Mouse (Mus musculus): Measurements from ENCODE around the gene Zbtb9. TPM values are rescaled to one million over a fixed set of nuclear protein-coding genes. Genes with fewer than 3 reads are reported as not detected.

Zbtb9 gene
- polyA plus RNA-seq, 1 experiment from 2014 or later: 13.6 TPM

DNA sequence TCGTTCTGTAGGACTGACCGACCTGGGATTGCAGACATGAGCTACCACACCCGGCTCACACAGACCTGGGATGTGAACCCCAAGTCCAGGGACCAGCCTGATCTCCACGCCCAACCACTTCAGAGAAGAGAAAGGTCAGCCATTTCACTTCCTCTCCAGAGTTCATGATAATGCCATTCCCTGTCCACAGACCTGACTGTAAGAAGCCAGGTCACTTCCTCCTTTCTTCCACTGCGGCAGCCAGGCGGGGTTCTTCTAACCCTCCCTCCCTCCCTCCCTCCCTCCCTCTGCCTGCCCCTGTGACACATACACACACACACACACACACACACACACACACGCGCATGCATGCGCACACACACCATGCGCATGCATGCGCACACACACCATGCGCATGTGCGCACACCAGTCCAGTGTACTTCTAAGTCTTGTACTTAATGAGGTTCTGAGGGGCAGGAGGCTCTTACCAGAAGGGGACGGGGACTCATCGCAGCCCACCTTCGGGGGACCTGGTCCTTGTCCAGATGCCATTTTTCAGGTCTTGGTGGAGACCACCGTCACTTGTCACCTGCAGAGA is 52.4 kb downstream of the Zbtb9 start:
- ATAC-seq (ENCODE audit: low FRiP score) (no peak), DNase-seq (ENCODE audit: low spot score, missing footprints) (no peak)
- H3K4me3 ChIP-seq (ENCODE audit: low read depth, low read length): no peak overlapping the region
- no peak overlapping the region for H3K4me2 ChIP-seq
- H3K36me3 ChIP-seq (ENCODE audit: control insufficient read depth, insufficient read depth, low read length): peaks cover 5% of the 10 kb centered on the region; the same call in 1 of the 2 replicates
- no peak overlapping the region for H3K9ac ChIP-seq (ENCODE audit: low read length)
- peaks cover 6% of the 10 kb centered on the region for H3K4me1 ChIP-seq (ENCODE audit: control insufficient read depth, insufficient read depth, low read length)
- H3K27ac ChIP-seq (ENCODE audit: low read depth, low read length): no peak overlapping the region
- no peaks in the 10 kb centered on the region for H3K27me3 ChIP-seq (ENCODE audit: control insufficient read depth, insufficient read depth, low read length)
- H3K9me3 ChIP-seq (ENCODE audit: control insufficient read depth, low read length): no peaks in the 10 kb centered on the region
- WGBS: 96% methylated on average over 17 of the region's 17 CpGs

DNA sequence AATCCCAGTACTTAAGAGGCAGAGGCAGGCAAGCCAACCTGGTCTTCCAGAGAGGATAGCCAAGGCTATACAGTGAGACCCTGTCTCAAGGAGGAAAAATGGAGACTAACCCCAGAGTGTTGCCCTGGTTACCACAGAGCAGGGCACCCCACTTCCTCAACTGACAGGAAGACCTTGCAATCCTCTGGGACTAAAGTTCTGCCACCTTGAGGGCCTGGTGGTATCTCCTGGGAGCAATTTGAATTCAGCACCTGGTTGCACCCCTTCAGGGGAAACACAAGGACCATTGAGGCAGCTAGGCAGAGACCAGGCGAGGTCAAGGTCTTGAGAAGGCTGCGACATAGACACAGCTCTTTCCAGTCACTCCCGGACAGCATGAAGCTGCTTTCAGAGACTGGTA is 53.0 kb downstream of the Zbtb9 start:
- WGBS: 98% methylated on average over 3 of the region's 3 CpGs
- Histone ChIP-seq H3K9ac (ENCODE audit: low read length) (no peak overlapping the region), H3K27ac (ENCODE audit: low read depth, low read length) (no peak overlapping the region), H3K4me1 (ENCODE audit: control insufficient read depth, insufficient read depth, low read length) (peaks cover 6% of the 10 kb centered on the region), H3K27me3 (ENCODE audit: control insufficient read depth, insufficient read depth, low read length) (no peaks in the 10 kb centered on the region), H3K4me3 (ENCODE audit: low read depth, low read length) (no peak overlapping the region), H3K9me3 (ENCODE audit: control insufficient read depth, low read length) (no peaks in the 10 kb centered on the region), H3K36me3 (ENCODE audit: control insufficient read depth, insufficient read depth, low read length) (peaks cover 5% of the 10 kb centered on the region; the same call in 1 of the 2 replicates), H3K4me2 (no peak overlapping the region)
- ATAC-seq (ENCODE audit: low FRiP score) (no peak), DNase-seq (ENCODE audit: low spot score, missing footprints) (no peak)

DNA sequence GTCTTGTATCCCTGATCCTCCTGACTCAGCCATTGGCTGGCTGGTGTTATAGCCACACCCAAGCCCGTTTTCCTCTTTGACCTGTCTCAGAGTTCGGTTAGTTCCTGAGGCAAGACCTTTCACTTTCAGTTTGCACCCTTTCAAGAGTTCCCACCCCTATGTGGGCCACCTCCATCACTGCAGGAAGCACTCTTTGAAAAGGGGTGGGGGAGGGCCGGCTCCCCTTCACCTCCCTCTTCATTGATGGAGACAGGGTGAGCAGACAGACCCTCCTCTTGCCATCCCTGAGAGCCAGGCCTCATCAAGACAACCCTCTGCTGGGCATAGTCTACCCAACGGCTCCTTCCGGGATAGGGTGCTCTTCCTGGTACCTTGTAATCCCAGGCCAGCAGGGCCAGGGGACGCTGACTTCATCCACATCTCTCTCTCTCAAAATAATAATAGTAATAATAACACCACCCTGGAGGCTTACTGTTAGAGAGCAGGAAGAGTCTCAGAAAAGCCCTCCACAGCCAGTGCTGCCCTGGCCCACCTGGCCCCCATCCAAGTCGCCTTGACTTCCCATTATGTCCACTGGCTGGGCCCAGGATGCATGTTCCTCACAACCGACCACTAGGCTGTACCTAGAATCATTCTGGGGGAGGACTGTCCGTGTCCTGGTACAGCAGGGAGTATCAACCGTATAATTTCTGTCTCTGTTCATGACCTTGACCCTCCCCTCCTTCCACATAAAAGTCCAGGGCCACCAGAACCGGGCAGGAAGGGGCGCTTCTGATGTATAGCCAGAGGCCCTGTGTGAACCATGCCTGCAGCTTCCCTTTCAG is 54.7 kb downstream of the Zbtb9 start:
- ATAC-seq (ENCODE audit: low FRiP score) (no peak; the same call in 1 of the 2 replicates), DNase-seq (ENCODE audit: low spot score, missing footprints) (no peak)
- WGBS: 42% methylated on average over 12 of the region's 12 CpGs
- peaks cover 6% of the 10 kb centered on the region for H3K4me1 ChIP-seq (ENCODE audit: control insufficient read depth, insufficient read depth, low read length)
- H3K4me2 ChIP-seq: peak overlapping the region; percentile 78
- H3K27me3 ChIP-seq (ENCODE audit: control insufficient read depth, insufficient read depth, low read length): no peaks in the 10 kb centered on the region
- peak overlapping the region; percentile 97 for H3K9ac ChIP-seq (ENCODE audit: low read length)
- H3K27ac ChIP-seq (ENCODE audit: low read depth, low read length): peak overlapping the region; percentile 6; the same call in 1 of the 2 replicates
- H3K9me3 ChIP-seq (ENCODE audit: control insufficient read depth, low read length): no peaks in the 10 kb centered on the region
- H3K4me3 ChIP-seq (ENCODE audit: low read depth, low read length): peak overlapping the region; percentile 74
- no peaks in the 10 kb centered on the region; the same call in 1 of the 2 replicates for H3K36me3 ChIP-seq (ENCODE audit: control insufficient read depth, insufficient read depth, low read length)

DNA sequence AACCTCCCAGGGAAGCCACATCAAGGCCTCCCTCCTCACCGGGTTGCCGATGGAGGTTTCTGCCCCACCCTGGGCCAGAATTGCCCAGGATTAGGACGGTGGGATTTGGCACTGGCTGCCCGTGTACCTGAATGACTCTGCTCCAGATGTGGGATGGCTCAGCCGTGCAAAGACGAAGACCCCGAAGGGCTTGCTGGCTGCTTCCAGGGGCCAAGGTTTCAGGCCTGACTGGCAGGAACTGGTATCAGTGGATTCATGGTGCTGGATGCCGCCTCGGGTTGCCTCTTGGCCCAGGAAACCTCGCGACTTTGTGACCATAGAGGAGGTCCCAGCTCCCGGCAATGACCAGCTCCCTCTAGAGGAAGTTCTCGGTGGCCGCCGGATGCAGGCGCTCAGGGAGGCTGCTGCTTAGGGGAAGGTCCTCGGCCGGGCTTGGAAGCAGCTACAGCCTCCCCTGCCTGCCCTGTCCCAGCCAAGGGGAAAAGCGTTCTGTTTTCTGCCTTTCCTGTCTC is 55.4 kb downstream of the Zbtb9 start:
- Histone ChIP-seq H3K4me1 (ENCODE audit: control insufficient read depth, insufficient read depth, low read length) (peaks cover 6% of the 10 kb centered on the region), H3K27me3 (ENCODE audit: control insufficient read depth, insufficient read depth, low read length) (no peaks in the 10 kb centered on the region), H3K36me3 (ENCODE audit: control insufficient read depth, insufficient read depth, low read length) (no peaks in the 10 kb centered on the region; the same call in 1 of the 2 replicates), H3K4me2 (peak overlapping the region; percentile 78), H3K9ac (ENCODE audit: low read length) (peak overlapping the region; percentile 97), H3K27ac (ENCODE audit: low read depth, low read length) (peak overlapping the region; percentile 6; the same call in 1 of the 2 replicates), H3K9me3 (ENCODE audit: control insufficient read depth, low read length) (no peaks in the 10 kb centered on the region), H3K4me3 (ENCODE audit: low read depth, low read length) (peak overlapping the region; percentile 74)
- ATAC-seq (ENCODE audit: low FRiP score): peak; percentile 86
- under 1% methylated on average over 19 of the region's 19 CpGs for WGBS
- DNase-seq (ENCODE audit: low spot score, missing footprints): peak; percentile 98

DNA sequence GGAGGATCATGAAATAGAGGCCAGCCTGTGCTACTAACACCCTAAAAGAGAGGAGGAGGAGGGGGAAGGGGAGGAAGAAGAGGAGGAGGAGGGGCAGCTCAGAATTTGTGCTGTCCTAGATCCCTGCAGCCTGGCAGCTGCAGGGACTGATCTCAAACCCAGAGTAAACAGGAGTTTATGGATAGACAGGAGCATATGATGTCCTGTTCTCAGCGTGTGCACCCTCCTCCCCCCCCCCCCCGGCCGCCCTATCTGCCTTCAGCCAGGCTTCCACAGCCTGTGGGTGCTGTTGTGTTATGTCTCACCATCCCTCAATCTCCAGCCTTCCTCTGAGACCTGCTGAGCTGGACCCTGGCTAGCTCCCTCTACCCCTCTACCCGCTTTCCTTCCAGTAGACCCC is 55.9 kb downstream of the Zbtb9 start, which contains the start of gene Bak1:
Gene Bak1 (minus strand): TSS at position 101 of the 400 bp plus-strand sequence.
- ATAC-seq (ENCODE audit: low FRiP score) (no peak; the same call in 1 of the 2 replicates), DNase-seq (ENCODE audit: low spot score, missing footprints) (no peak)
- Histone ChIP-seq H3K27me3 (ENCODE audit: control insufficient read depth, insufficient read depth, low read length) (no peaks in the 10 kb centered on the region), H3K4me1 (ENCODE audit: control insufficient read depth, insufficient read depth, low read length) (peaks cover 6% of the 10 kb centered on the region), H3K4me3 (ENCODE audit: low read depth, low read length) (peak within 1 kb of the TSS; percentile 74), H3K4me2 (peak within 1 kb of the TSS; percentile 78), H3K9ac (ENCODE audit: low read length) (peak within 1 kb of the TSS; percentile 97), H3K36me3 (ENCODE audit: control insufficient read depth, insufficient read depth, low read length) (no peaks in the 10 kb centered on the region; the same call in 1 of the 2 replicates), H3K27ac (ENCODE audit: low read depth, low read length) (peak within 1 kb of the TSS; percentile 6; the same call in 1 of the 2 replicates), H3K9me3 (ENCODE audit: control insufficient read depth, low read length) (no peaks in the 10 kb centered on the region)
- WGBS: 67% methylated on average over 4 of the region's 4 CpGs

DNA sequence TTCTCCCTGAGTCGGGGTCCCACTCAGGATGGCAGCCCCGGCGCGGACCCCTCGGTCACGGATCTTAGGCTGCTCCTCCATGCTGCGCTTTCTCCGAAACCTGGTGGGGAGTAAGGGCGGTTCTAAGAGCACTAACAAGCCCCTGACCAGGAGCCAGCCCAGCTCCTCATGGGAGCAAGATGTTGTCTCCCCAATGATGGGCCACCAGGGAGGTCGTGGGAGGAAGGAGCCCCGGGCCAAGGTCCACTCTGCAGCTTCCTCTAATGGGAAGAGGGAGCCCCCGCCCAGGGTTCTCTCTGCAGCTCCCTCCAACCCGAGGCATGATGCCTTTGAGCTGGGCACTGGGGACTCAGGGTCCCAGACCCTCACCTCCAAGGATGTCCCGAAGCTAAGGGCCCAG is 56.5 kb downstream of the Zbtb9 start:
- Histone ChIP-seq H3K36me3 (ENCODE audit: control insufficient read depth, insufficient read depth, low read length) (no peaks in the 10 kb centered on the region; the same call in 1 of the 2 replicates), H3K27ac (ENCODE audit: low read depth, low read length) (no peak overlapping the region), H3K9ac (ENCODE audit: low read length) (no peak overlapping the region), H3K4me3 (ENCODE audit: low read depth, low read length) (no peak overlapping the region), H3K4me1 (ENCODE audit: control insufficient read depth, insufficient read depth, low read length) (peaks cover 6% of the 10 kb centered on the region), H3K27me3 (ENCODE audit: control insufficient read depth, insufficient read depth, low read length) (no peaks in the 10 kb centered on the region), H3K9me3 (ENCODE audit: control insufficient read depth, low read length) (no peaks in the 10 kb centered on the region), H3K4me2 (no peak overlapping the region)
- 90% methylated on average over 14 of the region's 14 CpGs for WGBS
- DNase-seq (ENCODE audit: low spot score, missing footprints) (no peak), ATAC-seq (ENCODE audit: low FRiP score) (no peak)

DNA sequence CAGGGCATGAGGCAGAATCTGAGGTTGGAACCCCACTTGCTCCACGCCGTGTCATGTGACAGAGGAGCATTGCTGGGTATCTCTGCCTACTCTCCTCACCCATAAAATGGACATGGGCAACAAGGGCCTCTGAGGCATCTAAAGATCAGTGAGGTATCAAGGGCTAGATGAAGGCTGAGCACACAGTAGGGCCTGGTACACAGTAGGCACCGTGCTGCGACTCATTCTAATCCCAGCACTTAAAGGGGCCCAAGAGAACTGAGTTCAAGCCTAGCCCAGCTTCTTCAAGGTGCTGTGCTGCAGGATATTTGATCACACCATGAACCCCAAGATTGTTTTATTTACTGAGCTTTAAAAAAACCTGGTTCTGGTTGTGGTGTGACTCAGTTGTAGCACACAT is 57.9 kb downstream of the Zbtb9 start:
- 88% methylated on average over 4 of the region's 4 CpGs for WGBS
- Histone ChIP-seq H3K4me1 (ENCODE audit: control insufficient read depth, insufficient read depth, low read length) (peaks cover 6% of the 10 kb centered on the region), H3K9ac (ENCODE audit: low read length) (no peak overlapping the region), H3K4me3 (ENCODE audit: low read depth, low read length) (no peak overlapping the region), H3K27ac (ENCODE audit: low read depth, low read length) (no peak overlapping the region), H3K27me3 (ENCODE audit: control insufficient read depth, insufficient read depth, low read length) (no peaks in the 10 kb centered on the region), H3K4me2 (no peak overlapping the region), H3K36me3 (ENCODE audit: control insufficient read depth, insufficient read depth, low read length) (no peaks in the 10 kb centered on the region), H3K9me3 (ENCODE audit: control insufficient read depth, low read length) (no peaks in the 10 kb centered on the region)
- ATAC-seq (ENCODE audit: low FRiP score) (no peak), DNase-seq (ENCODE audit: low spot score, missing footprints) (no peak)

DNA sequence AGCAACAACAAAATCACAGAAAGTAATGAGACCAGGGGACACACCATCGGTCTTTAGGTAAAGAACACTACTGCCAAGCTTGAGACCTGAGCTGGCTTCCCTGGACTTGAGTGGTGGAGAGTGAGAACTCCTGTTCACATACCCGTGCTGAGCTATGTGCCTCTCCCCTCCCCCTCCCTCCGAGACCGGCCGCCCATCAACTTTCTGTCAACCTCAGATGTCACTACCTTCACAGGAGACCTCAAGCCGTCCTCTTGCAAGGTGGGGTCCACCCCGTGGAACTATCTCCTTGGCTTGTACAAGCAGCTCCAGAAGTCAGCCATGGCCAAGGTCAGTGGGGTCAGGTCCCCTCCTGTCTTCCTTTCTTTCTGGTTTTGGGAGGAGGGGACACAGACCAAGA is 59.4 kb downstream of the Zbtb9 start:
- H3K4me1 ChIP-seq (ENCODE audit: control insufficient read depth, insufficient read depth, low read length): peaks cover 6% of the 10 kb centered on the region
- H3K4me3 ChIP-seq (ENCODE audit: low read depth, low read length): no peak overlapping the region
- ATAC-seq (ENCODE audit: low FRiP score): no peak
- no peak overlapping the region for H3K27ac ChIP-seq (ENCODE audit: low read depth, low read length)
- no peaks in the 10 kb centered on the region for H3K9me3 ChIP-seq (ENCODE audit: control insufficient read depth, low read length)
- H3K9ac ChIP-seq (ENCODE audit: low read length): no peak overlapping the region
- H3K4me2 ChIP-seq: no peak overlapping the region
- 67% methylated on average over 7 of the region's 7 CpGs for WGBS
- no peaks in the 10 kb centered on the region for H3K36me3 ChIP-seq (ENCODE audit: control insufficient read depth, insufficient read depth, low read length)
- H3K27me3 ChIP-seq (ENCODE audit: control insufficient read depth, insufficient read depth, low read length): no peaks in the 10 kb centered on the region
- DNase-seq (ENCODE audit: low spot score, missing footprints): no peak

DNA sequence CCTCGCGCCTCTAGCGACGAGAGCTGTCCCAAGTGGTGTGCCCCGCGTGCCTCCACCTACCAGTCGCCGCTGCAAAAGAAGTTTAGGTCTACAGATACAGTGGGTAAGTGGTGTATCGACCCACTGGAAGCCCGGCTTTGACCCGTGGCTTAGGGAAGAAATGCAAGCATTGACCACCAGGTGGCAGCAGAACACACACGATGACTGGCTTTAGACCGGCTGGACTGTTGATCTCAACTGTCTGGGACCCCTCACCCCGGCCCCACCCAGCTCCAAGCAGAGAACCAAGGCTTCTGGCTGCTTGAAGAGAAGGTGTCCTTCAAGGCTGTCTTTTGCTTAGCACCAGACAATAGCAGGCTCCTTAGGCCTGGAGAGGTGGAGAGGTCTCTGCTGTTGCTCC is 59.9 kb downstream of the Zbtb9 start:
- Histone ChIP-seq H3K9me3 (ENCODE audit: control insufficient read depth, low read length) (no peaks in the 10 kb centered on the region), H3K4me1 (ENCODE audit: control insufficient read depth, insufficient read depth, low read length) (peaks cover 1% of the 10 kb centered on the region; the same call in 1 of the 2 replicates), H3K36me3 (ENCODE audit: control insufficient read depth, insufficient read depth, low read length) (no peaks in the 10 kb centered on the region), H3K4me2 (no peak overlapping the region), H3K9ac (ENCODE audit: low read length) (no peak overlapping the region), H3K27me3 (ENCODE audit: control insufficient read depth, insufficient read depth, low read length) (no peaks in the 10 kb centered on the region), H3K4me3 (ENCODE audit: low read depth, low read length) (no peak overlapping the region), H3K27ac (ENCODE audit: low read depth, low read length) (no peak overlapping the region)
- WGBS: 4% methylated on average over 14 of the region's 14 CpGs
- DNase-seq (ENCODE audit: low spot score, missing footprints) (peak; percentile 99), ATAC-seq (ENCODE audit: low FRiP score) (peak; percentile 60)
